Mouse (Mus musculus): ENCODE data around the gene Sqor. TPM values are rescaled to one million over a fixed set of nuclear protein-coding genes. Genes with fewer than 3 reads are reported as not detected.
A peak's percentile ranks its signal among the peaks of the same experiment; 100 is the strongest.

Gene Sqor
- 10 to 100 TPM; 16.3 to 17.1 TPM for polyA plus RNA-seq (2017; shearing (Covaris generic))

DNA sequence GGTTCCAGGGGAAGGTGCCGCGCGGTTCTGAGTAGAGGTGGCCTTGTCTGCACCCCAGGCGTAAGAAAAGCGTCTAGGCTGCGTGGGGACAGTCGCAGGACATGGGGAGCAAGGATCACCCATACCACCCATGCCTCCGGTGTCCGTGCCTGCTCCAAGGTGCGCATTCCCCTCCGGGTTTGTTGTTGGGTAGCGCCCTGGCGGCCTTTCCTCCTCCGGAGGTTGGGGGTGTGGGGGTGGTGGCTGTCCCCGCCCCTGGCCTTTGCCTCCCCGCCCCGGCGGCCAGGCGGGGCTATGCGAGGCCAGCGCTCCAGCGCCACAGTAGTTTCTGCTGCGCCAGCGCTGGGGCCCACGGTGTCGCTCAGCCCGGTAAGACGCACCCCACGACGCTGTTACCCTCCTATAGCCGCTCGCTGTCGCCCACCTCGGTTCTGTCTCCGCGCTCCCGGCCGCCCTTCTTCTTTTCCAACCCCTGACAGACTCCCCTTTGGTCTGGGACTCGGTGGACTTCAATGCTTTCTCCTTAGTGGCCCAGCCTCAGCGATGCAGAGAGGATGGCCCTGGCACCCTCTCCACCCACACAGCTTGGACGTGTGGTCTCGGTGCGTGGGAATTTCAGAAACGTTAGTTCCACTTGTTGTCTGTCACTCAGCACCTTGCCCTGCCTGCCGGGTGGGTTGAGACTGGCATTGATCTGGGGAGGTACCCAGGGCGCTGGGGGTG lies at the start of gene Sqor:
Sqor (plus strand) TSS at position 167 of the 723 bp plus-strand sequence.
- ATAC-seq: peak; percentile 96

GRCm38 (mm10) chr2:122716301-122716842 lies 48.7 kb upstream of the Sqor start:
- ATAC-seq: no peak

GRCm38 (mm10) chr2:122719232-122719631 lies 45.8 kb upstream of the Sqor start:
- ATAC-seq: no peak

DNA sequence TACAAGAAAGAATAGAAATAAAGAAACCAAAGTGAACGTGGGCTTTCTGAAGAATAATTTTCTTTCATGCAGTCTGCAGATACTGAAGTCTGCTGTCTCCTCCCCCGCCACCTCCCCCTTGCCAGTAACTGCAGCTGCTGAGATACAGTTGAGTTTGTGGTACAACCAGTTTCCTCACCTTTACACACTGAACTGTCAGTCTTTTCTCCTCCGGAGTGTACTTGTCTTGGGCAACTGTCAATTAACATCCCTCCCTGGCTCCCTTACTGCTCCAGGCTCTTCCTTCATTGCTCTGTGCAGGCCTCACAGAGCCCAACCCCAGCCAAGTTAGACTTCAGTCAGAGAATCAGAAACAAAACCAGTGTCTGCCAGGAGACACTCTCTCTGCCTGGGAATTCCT lies 44.5 kb upstream of the Sqor start:
- no peak for ATAC-seq

GRCm38 (mm10) chr2:122725604-122726003 lies 39.4 kb upstream of the Sqor start:
- no peak for ATAC-seq

GRCm38 (mm10) chr2:122731456-122731855 lies 33.6 kb upstream of the Sqor start:
- no peak for ATAC-seq

DNA sequence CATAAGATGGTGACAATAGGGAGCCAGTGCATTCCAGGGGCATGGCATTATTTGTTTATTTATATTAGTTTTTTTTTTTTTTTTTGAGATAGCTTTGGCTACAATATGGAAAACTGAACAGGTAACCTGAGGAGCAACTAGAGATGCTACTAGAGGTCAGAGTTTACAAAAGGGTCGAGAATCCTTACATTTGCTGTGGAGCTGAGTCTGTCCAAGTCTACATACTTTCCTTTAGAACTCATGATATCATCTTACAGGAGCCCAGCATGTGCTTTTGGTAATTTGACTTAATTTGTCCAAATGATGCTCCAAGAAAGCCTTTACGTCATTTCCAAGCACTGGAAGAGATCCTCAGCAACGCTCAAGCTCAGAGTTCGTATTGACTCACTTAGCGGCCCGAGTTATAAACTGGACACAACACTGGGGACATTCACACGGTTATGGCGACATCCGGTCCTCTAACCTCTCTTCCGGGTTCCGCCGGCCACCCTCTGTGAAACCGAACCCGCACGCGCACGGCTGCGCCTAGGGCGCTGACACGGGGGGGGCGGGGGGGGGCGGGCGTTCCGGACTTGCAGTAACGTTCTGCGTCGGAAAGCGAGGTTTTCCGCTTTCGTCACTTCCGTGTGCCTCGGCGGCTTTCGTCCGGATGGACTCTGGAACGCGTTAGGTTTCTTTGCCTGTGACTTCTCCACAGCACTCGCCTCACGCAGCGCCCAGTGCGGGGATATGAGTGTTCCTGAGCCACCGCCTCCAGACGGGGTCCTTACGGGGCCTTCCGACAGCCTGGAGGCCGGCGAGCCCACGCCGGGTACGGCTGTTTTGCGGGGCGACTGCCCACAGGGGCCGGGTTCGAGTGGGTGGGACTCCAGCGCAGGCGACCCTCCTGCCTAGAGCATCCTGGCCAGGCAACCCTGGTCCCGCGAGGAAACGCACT lies 26.9 kb upstream of the Sqor start, which contains the start of gene Bloc1s6:
Bloc1s6 (plus strand) TSS at position 610 of the 937 bp plus-strand sequence.
- peak; percentile 88 for ATAC-seq

GRCm38 (mm10) chr2:122739023-122739422 lies 26.0 kb upstream of the Sqor start:
- peak; percentile 16 for ATAC-seq

DNA sequence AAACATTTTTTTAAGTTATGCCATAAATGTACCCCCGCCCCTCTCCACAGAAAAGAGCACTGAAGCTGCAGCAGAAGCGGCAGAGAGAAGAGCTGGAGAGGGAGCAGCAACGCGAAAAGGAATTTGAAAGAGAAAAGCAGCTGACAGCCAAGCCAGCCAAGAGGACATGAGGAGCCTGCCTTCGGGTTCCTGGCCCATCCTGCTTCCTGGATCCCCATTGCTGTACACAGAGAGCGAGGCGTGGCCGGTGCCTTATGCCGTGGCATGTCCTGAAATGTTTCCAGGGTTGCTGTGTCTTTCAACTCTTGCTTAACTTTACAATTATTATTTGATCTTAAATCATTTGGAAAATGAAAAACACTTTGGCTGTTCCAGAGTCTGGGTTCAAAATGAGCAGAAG lies 18.6 kb upstream of the Sqor start:
- no peak for ATAC-seq

DNA sequence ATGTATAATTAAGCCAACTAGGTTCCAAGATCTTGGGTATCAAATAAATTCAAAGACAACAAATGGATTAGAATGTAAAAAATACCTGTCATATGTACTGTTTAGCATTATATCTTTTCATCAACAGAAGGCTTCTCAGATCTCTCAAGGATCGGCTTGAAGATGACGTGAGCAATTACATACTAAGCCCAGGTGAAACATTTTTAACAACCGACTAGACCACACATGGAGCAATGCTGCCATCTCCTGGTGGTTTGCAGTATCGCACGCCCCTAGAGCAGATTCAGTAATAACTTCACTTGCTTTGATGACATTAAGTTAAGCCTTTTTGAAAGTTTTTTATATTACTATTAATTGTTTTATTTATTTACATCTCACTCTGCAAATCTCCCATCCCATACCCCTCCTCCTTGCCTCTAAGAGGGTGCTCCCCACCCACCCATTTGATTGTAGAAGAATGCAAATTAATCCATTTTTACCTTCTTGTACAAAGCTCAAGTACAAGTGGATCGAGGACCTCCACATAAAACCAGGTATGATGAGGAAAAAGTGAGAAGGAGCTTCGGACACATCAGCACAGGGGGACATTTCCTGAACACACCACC lies 11.2 kb upstream of the Sqor start:
- ATAC-seq: peak; percentile 93

- ATAC-seq: no peak
Measured at GRCm38 (mm10) chr2:122759791-122760190, 5.2 kb upstream of the Sqor start.

DNA sequence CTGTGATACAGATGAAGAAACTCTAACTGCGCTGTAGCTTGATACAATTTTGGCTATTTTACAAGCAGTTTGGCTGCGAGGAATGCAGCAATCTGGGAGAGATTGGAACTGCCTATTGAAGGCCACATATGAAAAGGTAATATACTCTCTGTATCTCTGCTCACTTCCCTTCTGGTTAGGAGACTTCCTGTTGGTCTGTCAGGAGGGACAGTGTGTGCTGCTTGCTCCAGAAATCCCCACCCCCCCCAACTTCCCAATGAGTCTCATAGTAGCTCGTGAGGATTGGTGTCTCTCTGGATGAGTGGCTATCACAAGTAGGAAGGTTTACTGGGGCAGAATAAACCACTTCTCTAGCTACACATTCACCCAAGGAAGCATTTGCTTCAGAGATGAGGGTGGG lies 2.0 kb upstream of the Sqor start:
- ATAC-seq: no peak

- ATAC-seq: peak; percentile 25
Measured at GRCm38 (mm10) chr2:122764526-122764925, 511 bp upstream of the Sqor start.

- no peak for ATAC-seq
Measured at GRCm38 (mm10) chr2:122765794-122766145, 733 bp downstream of the Sqor start.

- no peak for ATAC-seq
Measured at GRCm38 (mm10) chr2:122771002-122771401, 6.0 kb downstream of the Sqor start.

DNA sequence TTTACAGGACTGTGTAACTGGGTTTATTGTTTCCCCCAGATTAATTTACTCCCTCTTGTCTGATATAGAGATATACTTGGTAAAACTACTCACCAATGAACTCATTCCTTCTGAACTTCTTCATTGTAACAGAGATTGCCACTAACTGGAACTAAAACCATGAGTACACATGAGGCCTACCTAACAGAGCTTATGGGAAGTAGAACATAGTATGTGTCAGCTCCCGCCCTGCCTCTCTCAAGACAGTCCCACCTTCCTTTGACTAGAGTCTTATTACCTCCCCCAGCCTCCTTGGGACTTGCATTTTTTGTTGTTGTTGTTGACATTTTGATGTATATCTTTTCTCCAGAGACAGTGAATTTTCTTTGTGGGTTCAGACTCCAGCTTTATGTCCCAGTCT lies 7.9 kb downstream of the Sqor start:
- ATAC-seq: no peak

GRCm38 (mm10) chr2:122775491-122775890 lies 10.5 kb downstream of the Sqor start:
- ATAC-seq: no peak

DNA sequence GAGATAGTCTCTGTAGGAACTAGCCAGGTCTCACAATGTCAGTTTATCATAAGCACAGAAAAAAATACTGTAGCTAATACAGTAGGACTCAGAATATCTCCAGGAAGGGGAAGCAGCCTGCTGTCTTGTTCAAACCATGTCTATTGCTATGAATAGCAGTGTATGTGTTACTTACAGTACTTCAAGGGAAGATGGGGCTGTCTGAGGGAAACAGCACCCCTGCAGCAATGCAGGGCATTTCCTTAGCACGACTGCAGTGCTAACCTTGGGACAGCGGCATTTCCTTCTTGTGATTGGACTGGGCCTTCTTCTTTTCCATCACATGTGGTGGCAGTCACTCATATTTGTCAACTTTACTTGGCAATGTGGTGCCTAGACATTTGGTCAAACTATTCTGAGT lies 11.8 kb downstream of the Sqor start:
- no peak for ATAC-seq

DNA sequence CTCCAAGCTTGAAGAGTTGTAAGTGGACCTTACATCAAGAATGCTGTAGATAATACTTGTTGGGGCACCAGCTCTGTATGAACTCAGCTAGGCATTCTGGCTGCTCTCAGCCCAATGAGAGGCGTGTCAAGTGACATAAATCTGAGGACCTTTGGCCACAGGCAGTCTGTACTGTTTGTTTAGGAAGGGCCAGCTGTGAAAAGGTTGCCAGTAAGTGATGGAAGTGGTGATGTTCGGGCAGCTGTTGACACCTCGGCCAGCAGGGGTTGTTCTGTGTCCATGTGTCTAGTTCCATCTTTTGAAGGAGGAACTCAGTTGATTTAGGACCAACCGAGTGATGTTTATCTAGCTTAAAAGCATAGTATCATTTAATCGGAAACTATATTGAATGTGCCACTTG lies 14.9 kb downstream of the Sqor start:
- no peak for ATAC-seq

DNA sequence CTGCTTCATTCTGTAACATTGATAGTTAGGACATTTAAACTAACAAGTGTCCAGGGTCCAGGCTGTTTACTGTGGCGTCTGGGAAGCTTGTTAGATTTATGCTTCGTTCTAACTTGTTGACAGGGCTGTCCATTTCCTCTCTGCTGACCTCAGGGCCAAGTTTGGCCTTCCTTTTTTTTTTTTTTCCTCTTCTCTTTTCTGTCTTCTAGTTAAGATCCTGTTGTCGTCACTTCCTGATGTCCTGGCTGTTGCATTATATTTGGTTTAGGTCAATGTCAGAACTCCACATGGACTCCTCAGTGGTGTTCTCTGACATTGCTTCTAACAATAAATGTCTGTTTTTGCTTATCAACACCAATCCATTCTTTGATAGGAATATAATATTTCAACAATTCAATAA lies 15.4 kb downstream of the Sqor start:
- ATAC-seq: no peak

- ATAC-seq: no peak
Measured at GRCm38 (mm10) chr2:122781590-122782356, 16.7 kb downstream of the Sqor start.

- no peak for ATAC-seq
Measured at GRCm38 (mm10) chr2:122783730-122784129, 18.7 kb downstream of the Sqor start.

All from CD4-positive, CD25-positive, alpha-beta regulatory T cell, adult 4 months (primary cell).